Comparison of ENCODE assay signal across 9 mouse cellular contexts in the genomic region with DNA sequence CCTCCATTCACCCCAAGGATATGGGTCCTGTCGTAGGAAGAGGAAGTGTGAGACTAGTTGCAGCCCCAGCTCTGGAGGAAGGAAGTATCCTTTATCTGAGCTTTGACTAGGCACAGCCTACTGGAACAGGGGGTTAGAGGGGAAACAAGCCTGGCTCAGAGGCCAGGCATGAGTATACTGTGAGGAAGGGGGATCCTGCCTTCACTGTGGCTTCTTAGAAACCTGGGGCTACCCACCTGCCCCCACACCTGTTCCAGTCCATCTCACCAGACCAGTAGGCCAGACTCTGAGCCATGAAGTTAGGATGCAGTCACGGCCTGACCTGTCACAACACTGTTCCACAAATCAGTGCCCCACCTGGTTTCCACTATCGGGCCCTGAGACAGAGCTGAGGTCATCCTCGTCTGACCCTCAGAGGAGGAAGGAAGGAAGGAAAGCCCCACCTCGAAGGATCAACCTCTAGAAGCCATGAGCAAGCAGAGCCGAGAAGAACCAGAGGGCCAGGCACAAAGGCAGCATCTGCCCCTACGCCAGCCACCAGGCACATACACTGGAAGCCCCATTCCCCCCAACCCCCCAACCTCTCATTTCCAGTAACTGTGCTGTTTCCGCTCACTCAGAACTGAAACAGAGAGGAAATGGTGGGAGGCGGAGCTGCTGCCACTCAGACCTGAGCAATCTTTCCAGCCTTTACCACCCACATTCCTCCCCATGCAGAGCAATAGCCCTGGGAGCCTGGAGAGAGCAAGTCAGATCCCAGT. TPM values are rescaled to one million over a fixed set of nuclear protein-coding genes. Genes with fewer than 3 reads are reported as not detected.
DNase-seq lines count a peak whose midpoint lies in the region; ATAC-seq and TF ChIP-seq lines count a peak whose summit lies in the region.
"Had no signal": no experiment of that assay in that cellular context is flagged by ENCODE, and none has a peak within 500 bp of the region (broad histone marks: within the 10 kb centered on the region; RNA-seq: fewer than 3 reads in every experiment).

No protein-coding gene starts in this region.

- DNase-seq in heart, adult 2 months, result peak in 1 of 2 experiments; percentile 65
- DNase-seq in heart, adult 8-10 months (ENCODE audit: low spot score), result no peak
- DNase-seq in heart, postnatal 4 days, result peak; percentile 41
- peak; percentile 25 for DNase-seq in liver
- DNase-seq in adrenal gland, postnatal 14 days, result no peak
- DNase-seq in layer of hippocampus, adult 8-10 months (ENCODE audit: low spot score in 2 of 2), result no peak

- H3K36me3 ChIP-seq in heart, adult 2 months (ENCODE audit: control insufficient read depth, insufficient read depth, low read length), result peaks cover 8% of the 10 kb centered on the region
- H3K36me3 ChIP-seq in neural tube, embryonic 14.5 days (ENCODE audit: control insufficient read depth, insufficient read depth, low read length), result no peaks in the 10 kb centered on the region
- H3K36me3 ChIP-seq: G1E had no signal

- no peak for TF ChIP-seq CTCF in heart, adult 2 months (IDR thresholded peaks at IDR 0.05)

- peak overlapping the region; percentile 89 for H3K27ac ChIP-seq in heart, adult 2 months
- peak overlapping the region; percentile 81 for H3K27ac ChIP-seq in brown adipose tissue, adult 24 weeks (replicated peaks; ENCODE audit: low read depth, low read length)
- peak overlapping the region; percentile 72 for H3K27ac ChIP-seq in neural tube, embryonic 14.5 days (ENCODE audit: low read depth, low read length)

- H3K4me3 ChIP-seq in heart, adult 2 months, result peak overlapping the region; percentile 42
- H3K4me3 ChIP-seq in brown adipose tissue, adult 24 weeks (ENCODE audit: insufficient read depth, low read depth, low read length), result peak overlapping the region; percentile 11
- H3K4me3 ChIP-seq in neural tube, embryonic 14.5 days (ENCODE audit: low read depth, low read length), result no peak overlapping the region

- WGBS in heart, adult 2 months, result 43% methylated on average over 9 of the region's 9 CpGs
- WGBS in neural tube, embryonic 14.5 days, result 18% methylated on average over 9 of the region's 9 CpGs

- intact Hi-C loops in heart, adult 2 months (cut with DNase I), result loop anchor here (2.0 kb wide), 1 partner anchor 34 kb away; no protein-coding TSS in a partner anchor

- H3K9ac ChIP-seq in heart, adult 2 months (ENCODE audit: low read depth, low read length), result peak overlapping the region; percentile 7; the same call in 1 of the 2 replicates
- H3K9ac ChIP-seq in neural tube, embryonic 14.5 days (replicated peaks; ENCODE audit: low read depth, low read length), result no peak overlapping the region; the same call in 1 of the 2 replicates

- H3K9me3 ChIP-seq in neural tube, embryonic 14.5 days (ENCODE audit: control insufficient read depth, low read length), result no peaks in the 10 kb centered on the region
- H3K9me3 ChIP-seq: G1E had no signal

- no peaks in the 10 kb centered on the region for H3K27me3 ChIP-seq in heart, adult 2 months (ENCODE audit: control insufficient read depth, insufficient read depth, low read length)
- H3K27me3 ChIP-seq in neural tube, embryonic 14.5 days (ENCODE audit: control insufficient read depth, insufficient read depth, low read length), result no peaks in the 10 kb centered on the region

- peak overlapping the region; percentile 29; the same call in 1 of the 2 replicates for H3K4me2 ChIP-seq in neural tube, embryonic 14.5 days (ENCODE audit: low read depth, low read length)

- TF ChIP-seq EP300 in heart, adult 2 months (IDR thresholded peaks at IDR 0.05; ENCODE audit: insufficient read depth, low read depth, low read length), result 0 out of 2 replicates have a peak, but pooled peaks have one; percentile 32

- no peak for ATAC-seq in neural tube, embryonic 14.5 days (ENCODE audit: low read depth)

- peaks cover 72% of the 10 kb centered on the region for H3K4me1 ChIP-seq in heart, adult 2 months (ENCODE audit: control insufficient read depth, insufficient read depth, low read length)
- peaks cover 82% of the 10 kb centered on the region for H3K4me1 ChIP-seq in brown adipose tissue, adult 24 weeks (ENCODE audit: control insufficient read depth, insufficient read depth, insufficient read length, low read length)
- peaks cover 74% of the 10 kb centered on the region for H3K4me1 ChIP-seq in neural tube, embryonic 14.5 days (ENCODE audit: control insufficient read depth, insufficient read depth, low read length)

- H3K79me2 ChIP-seq in heart, adult 2 months (replicated peaks; ENCODE audit: control insufficient read depth, insufficient read depth, low read length), result peaks cover 4% of the 10 kb centered on the region

- TF ChIP-seq POLR2A in heart, adult 2 months (IDR thresholded peaks at IDR 0.05; ENCODE audit: insufficient read depth, low read depth, low read length), result no peak

RNA-seq across cellular contexts. Expression of a gene that starts 23.3 kb away (rescaled TPM):
- 10 to 100 TPM; 31.6 to 32.4 TPM for total RNA-seq in heart, adult 2 months (2021)
- 22.0 and 23.2 TPM in 2 replicates for polyA plus RNA-seq in heart, adult 2 months (2012; rRNA removed)
- total RNA-seq in heart, adult 8-10 months (2022), result 10 to 100 TPM; 22.2 to 36.5 (median 29.1) TPM
- polyA plus RNA-seq in brown adipose tissue, adult 24 weeks (2012; ENCODE audit: insufficient read depth, insufficient read length, missing spikeins), result 5.6 and 8.9 TPM in 2 replicates
- 10 to 100 TPM; 55.3 to 62.3 TPM for total RNA-seq in heart, postnatal 4 days (2021)
- 20.8 and 26.6 TPM in 2 replicates for polyA plus RNA-seq in neural tube, embryonic 14.5 days (2014; fragmentation: Nextera tagmentation; extraction: Ambion mirVana)
- 27.5 and 35.7 TPM in 2 replicates for total RNA-seq in adrenal gland, postnatal 14 days (2021)
- total RNA-seq in layer of hippocampus, adult 8-10 months (2022), result 10 to 100 TPM; 31.0 to 36.2 (median 34.2) TPM

RNA-seq across cellular contexts. Expression of a gene that starts 48.2 kb away (rescaled TPM):
- 10 to 100 TPM; 36.3 to 40.4 TPM for total RNA-seq in heart, adult 2 months (2021)
- 37.5 and 50.1 TPM in 2 replicates for polyA plus RNA-seq in heart, adult 2 months (2012; rRNA removed)
- total RNA-seq in heart, adult 8-10 months (2022), result 10 to 100 TPM; 40.7 to 45.7 (median 41.7) TPM
- 21.0 and 21.6 TPM in 2 replicates for polyA plus RNA-seq in brown adipose tissue, adult 24 weeks (2012; ENCODE audit: insufficient read depth, insufficient read length, missing spikeins)
- total RNA-seq in heart, postnatal 4 days (2021), result 10 to 100 TPM; 37.0 to 39.0 TPM
- 27.2 and 35.2 TPM in 2 replicates for polyA plus RNA-seq in neural tube, embryonic 14.5 days (2014; fragmentation: Nextera tagmentation; extraction: Ambion mirVana)
- 50.1 and 54.6 TPM in 2 replicates for total RNA-seq in adrenal gland, postnatal 14 days (2021)
- total RNA-seq in layer of hippocampus, adult 8-10 months (2022), result 10 to 100 TPM; 48.2 to 56.5 (median 54.5) TPM

Comparison
In these comparisons a context has a peak if more than half of its experiments do, and no peak if none do; other contexts are left out.
1. DNase-seq: peak in heart, postnatal 4 days (single experiment) and liver (single experiment); none in heart, adult 8-10 months (single experiment), adrenal gland, postnatal 14 days (single experiment) and layer of hippocampus, adult 8-10 months (0 of 2).
2. Peak in every context shown above with its lines, with median percentiles within 50 percentile points of each other: H3K27ac ChIP-seq.